Mouse (Mus musculus): ENCODE data around the gene Csrp3. TPM values are rescaled to one million over a fixed set of nuclear protein-coding genes. Genes with fewer than 3 reads are reported as not detected.

The Csrp3 gene
- polyA plus RNA-seq, 1 experiment from 2014 or later, result 3.5 TPM

Other genes with a start within 250 kb of the Csrp3 start
- not detected in 2 replicates for gene Mrgprb3, start 204.2 kb downstream of the Csrp3 start, polyA plus RNA-seq (2015; fragmentation: Nextera tagmentation; extraction: Ambion mirVana)
- gene Zdhhc13, start 59.0 kb downstream of the Csrp3 start, polyA plus RNA-seq (2015; fragmentation: Nextera tagmentation; extraction: Ambion mirVana), result 39.8 and 41.2 TPM in 2 replicates
- gene E2f8, start 33.6 kb upstream of the Csrp3 start, polyA plus RNA-seq (2015; fragmentation: Nextera tagmentation; extraction: Ambion mirVana), result 4.1 and 4.9 TPM in 2 replicates
- gene Nav2, start 60.7 kb upstream of the Csrp3 start, polyA plus RNA-seq (2015; fragmentation: Nextera tagmentation; extraction: Ambion mirVana), result 19.6 and 19.9 TPM in 2 replicates

Data from neural tube, embryonic 13.5 days (tissue).